Mouse (Mus musculus) adrenal gland, adult 18-20 months (tissue): ENCODE results near the gene Ptgfrn. TPM values are rescaled to one million over a fixed set of nuclear protein-coding genes. Genes with fewer than 3 reads are reported as not detected.

ENCODE experiments used
- DNase-seq, 2 experiments: peaks; one replicate each; pipeline ENCODE4 v3.0.0; 2021 to 2022; ENCODE audit warnings: low spot score in 2 of 2
- total RNA-seq, 2 experiments: library from RNA; stranded (reverse); gene quantifications; 1 replicate in 1 of 2; 2 replicates in 1 of 2; pipeline ENCODE4 v1.2.3; 2021

Gene Ptgfrn
- total RNA-seq, 2 experiments from 2014 or later, result 24.3 to 28.0 TPM

DNA sequence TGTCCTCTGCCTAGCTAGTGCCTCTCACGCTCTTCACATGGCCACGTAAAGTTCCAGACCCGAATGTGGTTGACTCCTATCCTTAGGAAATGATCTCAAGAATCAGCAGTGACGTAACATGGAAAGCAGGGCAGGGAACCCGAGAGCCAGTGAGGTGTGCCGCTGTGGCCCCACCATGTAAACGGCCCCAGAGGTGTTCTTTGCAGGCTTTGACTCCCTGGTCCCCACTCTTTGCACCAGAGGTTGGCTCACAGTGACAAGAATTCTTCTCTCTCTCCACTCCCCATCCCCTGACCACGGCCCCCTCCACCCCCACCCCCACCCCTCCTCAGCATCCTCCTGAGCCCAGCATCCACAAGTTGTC lies 7.3 kb upstream of the Ptgfrn start:
- no peak for DNase-seq

DNA sequence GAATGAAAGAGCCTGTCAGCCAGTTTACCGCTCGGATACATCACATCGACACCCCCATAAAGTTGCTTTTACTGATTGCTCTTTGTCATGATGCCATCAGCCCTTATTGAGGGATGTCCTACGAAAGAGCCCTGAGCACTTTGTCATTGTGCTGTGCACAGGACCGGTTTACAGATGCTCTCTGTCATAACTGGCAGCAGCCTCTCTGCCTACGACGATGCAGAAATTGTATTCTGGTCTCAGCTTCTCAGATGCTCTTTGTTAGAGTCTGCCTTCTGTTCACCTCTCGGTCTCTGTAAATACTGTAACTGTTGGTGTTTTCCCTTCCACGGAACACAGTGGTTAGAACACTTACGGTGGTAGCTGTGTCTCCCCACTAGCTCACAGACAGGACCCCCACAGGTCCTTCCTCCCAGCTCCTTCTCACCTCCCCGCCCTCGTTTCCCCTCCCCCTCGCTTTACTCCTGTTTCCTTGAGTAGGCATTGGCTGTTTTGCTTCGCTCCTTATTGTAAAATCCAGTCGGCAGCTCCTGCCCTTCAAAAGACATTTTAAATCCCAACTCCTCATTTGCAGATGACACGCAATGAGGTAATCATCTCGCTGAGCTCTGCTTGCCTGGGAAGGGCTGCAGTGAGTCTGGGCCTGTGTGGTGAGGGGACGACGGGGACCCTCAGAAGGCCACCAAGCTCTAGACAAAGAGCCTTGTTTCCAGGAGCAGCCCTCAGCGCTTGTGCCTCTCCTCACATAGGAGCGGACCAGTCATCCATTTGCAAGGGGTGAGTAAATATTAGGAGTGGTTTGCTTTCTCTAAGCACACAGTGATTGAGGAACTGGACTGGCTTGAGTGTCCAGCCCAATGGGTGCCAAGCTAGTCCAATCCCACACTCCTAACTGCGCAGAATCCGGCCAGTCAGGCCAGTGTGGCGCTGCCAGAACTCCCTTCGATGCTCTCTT lies 6.6 kb upstream of the Ptgfrn start:
- DNase-seq, result no peak

- DNase-seq, result no peak
Observed at GRCm38 (mm10) chr3:101112518-101112894, 2.4 kb upstream of the Ptgfrn start.

DNA sequence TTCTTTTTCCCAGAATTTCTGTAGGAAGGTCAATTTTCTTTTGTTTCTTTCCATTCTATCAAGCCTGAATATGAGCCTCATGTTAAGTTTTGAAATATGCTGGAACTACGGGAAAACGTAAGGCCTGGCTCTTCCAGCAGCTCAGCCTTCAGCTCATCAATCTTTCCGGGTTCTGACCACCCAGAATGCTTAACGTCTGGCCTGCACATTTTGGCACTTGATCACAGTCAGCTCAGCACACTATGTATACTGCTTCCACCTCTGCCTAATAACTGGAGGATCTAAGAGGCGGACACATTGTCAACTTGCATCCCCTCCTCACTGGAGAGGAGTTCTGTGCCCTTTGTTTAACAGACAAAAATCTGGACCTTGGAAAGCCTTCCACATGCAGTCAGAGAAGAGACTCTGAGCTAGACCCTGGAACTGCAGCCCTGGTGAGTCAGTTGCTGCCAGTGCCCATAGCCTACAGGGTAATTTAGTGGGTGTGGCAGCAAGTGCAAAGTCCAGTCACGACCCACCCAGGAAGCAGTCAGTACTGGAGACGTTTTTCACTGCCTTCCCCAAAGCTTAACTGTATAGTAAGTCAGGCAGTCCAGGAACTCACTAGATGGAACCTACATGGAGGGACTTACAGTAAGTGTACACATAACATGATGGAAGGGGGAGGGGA lies 1.9 kb upstream of the Ptgfrn start:
- DNase-seq, result no peak

- DNase-seq, result no peak
Observed at GRCm38 (mm10) chr3:101111321-101111720, 1.2 kb upstream of the Ptgfrn start.

DNA sequence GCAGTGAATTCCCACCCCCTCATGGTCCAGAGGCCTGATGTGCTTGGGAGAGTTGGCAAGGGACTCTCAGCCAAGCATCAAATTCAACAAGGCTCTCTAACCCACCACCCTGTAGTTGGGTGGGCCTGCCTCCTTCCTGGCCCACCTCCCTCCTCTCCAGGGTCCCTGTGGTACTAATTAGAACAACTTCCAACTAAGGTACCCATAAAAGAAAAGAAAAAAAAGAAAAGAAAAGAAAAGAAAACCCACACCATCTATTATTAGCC lies 693 bp upstream of the Ptgfrn start:
- DNase-seq, result no peak

DNA sequence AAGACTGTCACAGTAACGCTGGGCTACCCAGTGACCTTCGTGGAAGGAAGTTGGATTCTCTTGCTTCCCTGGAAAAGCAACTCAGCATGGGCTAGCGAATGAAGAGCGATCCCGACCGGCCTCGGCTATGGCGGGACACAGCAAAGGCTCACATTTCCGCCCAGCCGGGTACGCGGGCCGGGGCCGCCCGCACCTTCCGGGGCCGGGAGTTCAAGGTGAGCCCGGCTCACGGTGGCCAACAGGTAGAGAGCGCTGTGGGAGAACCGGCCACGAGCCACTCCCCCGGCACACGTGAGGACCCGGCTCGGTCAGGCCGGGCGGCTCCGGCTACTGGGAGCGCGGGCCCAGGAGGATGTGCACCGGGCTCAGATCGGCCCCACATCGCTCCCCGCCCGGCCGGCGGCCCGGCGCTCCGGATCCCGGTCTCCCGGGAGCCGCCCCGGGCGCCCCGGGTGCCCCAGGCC lies 488 bp downstream of the Ptgfrn start:
- peak in 1 of 2 experiments; percentile 51 for DNase-seq

DNA sequence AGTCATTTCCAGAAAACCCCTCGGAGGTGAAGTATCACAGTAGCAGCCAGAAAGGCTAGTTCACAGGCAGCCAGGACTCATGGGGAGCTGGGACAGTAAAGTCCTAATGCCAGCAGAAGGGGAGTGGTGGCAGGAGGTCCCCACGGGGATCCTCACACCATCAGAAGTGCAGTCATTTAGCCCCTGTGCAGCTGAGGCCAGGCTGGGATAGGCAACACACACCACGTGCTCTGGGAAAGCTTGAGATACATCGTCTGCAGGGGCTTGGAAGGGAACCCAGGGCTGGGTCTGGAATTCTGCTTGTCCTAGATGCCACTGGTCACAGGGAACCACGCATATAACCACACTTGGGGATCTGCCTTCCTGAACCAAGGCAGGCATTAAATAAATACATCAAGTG lies 1.2 kb downstream of the Ptgfrn start:
- no peak for DNase-seq

GRCm38 (mm10) chr3:101108282-101108681 lies 1.8 kb downstream of the Ptgfrn start:
- no peak for DNase-seq

DNA sequence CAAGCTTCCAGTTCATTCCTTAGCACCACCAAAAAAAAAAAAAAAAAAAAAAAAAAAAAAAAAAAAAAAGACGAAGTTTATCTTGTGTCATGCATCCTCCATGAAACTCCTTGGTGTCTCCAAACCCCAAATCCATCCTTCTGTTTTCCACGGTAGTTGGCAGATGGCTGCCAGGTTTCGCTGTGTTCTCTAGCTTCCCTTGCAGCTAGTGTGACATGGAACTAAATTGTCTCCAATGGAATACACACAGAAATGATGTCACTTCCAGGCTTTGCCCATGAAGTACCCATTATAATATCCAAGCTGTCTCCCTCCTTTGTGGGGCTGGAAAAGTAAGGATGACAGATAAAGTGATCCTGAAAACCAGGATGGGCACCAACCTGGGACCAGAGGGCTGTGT lies 3.8 kb downstream of the Ptgfrn start:
- no peak for DNase-seq

GRCm38 (mm10) chr3:101105486-101105885 lies 4.6 kb downstream of the Ptgfrn start:
- DNase-seq, result no peak

GRCm38 (mm10) chr3:101104883-101105282 lies 5.2 kb downstream of the Ptgfrn start:
- no peak for DNase-seq

- DNase-seq, result no peak
Observed at GRCm38 (mm10) chr3:101103770-101104169, 6.3 kb downstream of the Ptgfrn start.

GRCm38 (mm10) chr3:101102106-101102505 lies 8.0 kb downstream of the Ptgfrn start:
- no peak for DNase-seq

DNA sequence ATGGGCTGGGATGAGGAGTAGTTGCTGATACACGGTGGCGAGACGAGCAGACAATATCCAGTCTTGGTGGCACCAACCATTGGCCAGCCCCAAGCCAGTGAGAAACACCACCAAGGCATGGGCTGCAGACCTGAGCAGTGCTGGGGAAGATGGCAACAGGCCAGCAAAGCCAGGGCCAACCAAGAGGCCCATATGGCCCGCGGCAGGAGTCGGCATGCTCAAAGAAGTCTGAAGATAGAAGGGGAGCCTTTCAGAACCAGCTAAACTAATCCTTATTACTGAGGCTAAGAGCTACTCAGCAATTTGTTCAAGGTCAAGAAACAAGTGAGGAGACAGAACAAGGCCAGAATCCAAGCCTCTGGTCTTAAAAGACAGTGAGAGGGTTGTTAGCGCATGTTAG lies 8.9 kb downstream of the Ptgfrn start:
- no peak for DNase-seq

- DNase-seq, result no peak
Observed at GRCm38 (mm10) chr3:101099701-101100357, 10.2 kb downstream of the Ptgfrn start.

DNA sequence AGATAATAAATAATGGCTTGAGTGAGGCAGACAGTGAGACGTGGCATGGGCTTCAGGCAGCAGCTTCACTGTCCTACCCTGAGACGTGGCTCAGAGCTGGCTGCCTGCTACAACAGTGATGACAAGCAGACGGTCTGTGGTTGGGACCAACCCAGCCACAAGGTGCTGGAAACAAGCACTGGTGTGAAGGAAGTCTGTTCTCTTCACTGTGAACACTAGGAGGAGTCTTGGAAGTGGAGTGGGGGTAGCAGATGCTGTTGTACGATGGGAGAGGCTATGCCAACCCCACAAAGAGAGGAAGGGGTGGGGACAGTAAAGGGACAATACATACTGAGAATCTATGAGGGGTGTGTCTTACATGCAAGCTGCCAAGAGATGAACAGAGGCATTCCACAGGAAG lies 12.0 kb downstream of the Ptgfrn start:
- DNase-seq, result no peak

DNA sequence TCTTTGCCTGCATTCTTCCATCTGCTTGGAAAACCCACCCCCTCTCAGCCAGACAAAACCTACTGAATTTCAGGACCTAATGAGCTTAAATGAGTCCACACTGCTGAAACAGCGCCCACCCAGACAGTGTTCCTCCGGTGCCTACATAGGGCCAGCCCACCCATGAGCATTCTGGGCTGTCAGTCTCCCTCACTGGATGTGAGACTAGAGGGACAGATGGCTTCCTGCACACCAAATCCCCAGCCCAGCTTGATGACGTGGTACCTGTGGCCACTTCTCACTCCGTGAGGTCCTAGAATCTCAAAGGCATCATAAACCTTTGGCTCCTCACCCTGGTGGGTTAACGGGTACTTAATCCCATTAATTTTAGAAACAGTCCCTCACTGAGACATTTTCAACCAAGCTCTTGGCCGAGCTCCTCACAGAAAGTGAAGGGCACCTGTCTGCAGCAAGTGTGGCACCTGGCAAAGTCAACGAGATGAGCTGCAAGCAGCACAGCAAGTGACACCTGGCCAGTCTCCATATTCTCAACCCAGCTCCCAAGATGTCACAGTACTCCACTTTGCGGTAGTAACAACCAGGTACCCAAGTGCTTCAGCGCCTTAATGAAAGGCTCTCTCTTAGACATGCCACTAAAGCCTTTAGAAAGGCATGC lies 12.8 kb downstream of the Ptgfrn start:
- no peak for DNase-seq

DNA sequence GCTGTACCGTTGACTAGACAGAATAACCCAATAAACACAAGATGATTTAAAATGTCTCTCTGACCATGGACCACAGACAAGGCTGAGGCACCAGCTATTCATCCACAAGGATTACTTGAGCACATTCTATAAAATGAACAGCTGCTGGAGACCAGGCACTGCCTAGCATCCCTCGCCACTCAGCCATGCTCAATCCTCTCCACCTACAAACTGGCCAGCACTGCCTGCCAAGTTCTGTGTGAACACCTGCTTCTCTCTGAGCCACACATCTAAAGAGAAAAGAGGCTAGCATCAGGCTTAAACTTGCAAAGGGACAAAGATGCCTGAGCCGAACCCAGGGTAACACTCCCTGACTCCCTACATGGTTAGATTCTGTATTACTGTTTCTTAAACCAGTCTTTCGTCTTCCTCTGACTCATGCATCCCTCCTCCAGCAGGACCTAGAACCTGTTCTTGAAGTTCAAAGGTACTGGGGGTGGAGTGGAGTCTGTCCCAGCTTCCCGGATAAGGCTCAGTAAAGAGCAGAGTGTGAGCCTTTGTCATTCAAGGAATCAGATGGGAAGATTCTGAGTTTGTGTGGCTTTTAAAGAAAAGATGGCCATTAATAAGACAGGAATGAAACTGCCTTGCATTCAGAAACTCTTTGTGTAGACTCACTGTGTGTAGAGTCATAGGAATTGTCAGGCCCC lies 14.2 kb downstream of the Ptgfrn start:
- DNase-seq, result no peak

DNA sequence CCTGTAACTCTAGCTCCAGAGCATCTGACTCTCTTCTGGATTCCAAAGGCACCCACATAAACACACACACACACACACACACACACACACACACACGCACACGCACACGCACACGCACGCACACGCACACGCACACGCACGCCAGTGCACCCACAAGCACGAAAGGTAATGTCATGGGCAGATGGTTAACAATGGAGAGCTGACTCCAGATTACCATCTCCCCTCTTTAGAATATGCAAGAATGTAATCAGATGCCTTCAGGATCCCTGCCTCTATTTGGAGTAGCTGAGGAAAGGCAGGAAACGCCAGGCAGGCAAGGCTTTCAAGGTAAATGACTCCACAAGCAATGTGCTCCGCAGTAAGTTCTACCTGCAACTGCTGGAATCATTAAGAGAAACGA lies 17.9 kb downstream of the Ptgfrn start:
- DNase-seq, result no peak
